Mouse (Mus musculus) adrenal gland, postnatal 36 days (tissue): ENCODE measurements around the gene Fam198a. TPM values are rescaled to one million over a fixed set of nuclear protein-coding genes. Genes with fewer than 3 reads are reported as not detected.
"Not testable (repeated sequence)": the region's sequence is repeated elsewhere in the genome, so short reads cannot be mapped to it uniquely, and the experiment has no call there.

ENCODE experiments used
- DNase-seq, 2 experiments: peaks; one replicate each; pipeline ENCODE4 v3.0.0; 2021; ENCODE audit warnings: mixed read lengths in 1 of 2
- total RNA-seq, 2 experiments: library from RNA; stranded (reverse); gene quantifications; 2 replicates each; pipeline ENCODE4 v1.2.3; 2021

Fam198a gene
- total RNA-seq, 2 experiments from 2014 or later: 1.4 to 1.5 TPM

- no peak for DNase-seq
Observed at GRCm38 (mm10) chr9:121982214-121982613, 31.4 kb downstream of the Fam198a start.

DNA sequence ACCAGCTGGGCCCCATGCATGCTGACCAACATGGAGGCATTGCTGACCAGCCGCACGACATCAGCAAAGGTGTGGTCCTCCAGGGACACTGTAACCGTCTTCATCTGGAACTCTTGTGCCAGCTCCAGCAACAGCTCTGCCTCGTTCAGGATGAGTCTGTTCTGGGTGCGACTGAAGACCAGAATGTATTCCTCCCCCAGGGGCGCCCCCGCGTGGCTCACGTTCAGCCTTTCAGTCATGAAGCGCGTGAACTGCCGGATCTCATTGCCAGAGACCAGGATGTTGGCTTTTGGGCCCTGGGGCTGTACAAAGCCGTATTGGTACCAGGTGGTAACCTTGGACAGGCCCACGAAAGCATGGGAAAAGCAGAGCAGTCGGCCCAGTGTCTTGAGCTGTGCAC lies 31.9 kb downstream of the Fam198a start:
- DNase-seq: no peak

DNA sequence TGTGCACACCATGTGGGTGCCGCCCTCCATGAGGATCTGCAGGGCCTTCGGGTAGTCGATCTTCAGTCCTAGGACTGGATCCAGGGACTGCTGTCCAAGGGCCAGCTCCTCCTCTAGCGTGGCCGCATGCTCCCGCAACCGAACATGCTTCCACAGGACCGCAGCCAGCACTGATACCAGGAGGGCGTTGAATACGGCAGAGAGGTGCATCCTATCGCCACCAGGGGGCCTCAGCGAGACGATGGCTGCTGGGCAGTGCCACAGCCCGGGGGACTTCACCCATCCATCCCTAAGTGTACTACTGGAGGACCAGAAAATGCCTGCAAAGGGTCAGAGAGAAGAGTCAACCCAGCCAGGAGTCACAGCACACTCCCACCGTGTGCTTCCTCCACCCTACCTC lies 32.7 kb downstream of the Fam198a start:
- peak; percentile 84 to 90 for DNase-seq

DNA sequence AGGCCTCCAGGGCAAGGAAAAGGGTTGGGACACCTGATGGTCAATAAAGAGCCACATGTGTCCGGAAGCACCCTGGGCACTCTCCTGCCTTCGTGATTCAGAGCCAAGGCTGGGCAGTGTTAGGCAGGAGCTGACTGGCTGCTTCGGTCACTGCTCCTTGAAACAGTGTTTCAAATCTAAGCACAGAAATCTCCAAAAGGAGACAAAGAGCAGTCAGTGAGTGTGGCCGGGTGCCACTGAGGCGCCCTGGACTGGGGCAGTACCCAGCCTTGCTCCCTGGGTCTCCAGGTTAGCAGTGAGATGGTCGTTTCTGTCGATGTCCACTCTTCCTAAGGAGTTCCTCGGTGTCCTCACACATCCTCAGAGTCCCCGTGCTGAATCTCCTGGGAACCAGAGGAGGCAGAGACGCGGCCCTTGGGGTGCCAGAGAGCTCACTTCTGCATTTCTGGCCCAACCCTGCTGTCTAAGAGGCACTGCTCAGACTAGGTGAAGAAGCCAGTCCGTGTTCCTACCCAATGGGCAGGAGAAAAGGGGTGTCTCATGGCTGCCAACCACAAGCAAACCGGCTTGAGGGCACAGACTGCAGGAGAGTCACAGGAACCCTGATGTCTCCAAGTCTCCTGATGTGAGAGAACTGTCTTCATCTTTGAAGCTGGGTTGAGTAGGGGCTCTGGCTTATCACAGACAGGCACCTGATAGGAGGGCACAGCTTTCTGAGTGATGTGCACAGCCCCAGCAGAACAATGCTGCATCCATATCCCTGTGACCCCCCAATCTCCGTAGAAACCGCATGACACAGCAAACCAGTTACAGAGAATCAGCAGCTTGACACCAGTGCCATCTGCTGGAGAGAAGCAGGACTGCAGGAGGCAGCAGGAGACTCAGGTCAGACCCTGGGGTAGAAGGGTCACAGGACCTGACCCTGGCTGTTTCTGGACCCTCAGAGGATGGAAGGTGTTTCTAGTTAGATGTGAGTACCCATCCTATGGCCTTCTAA lies 34.0 kb downstream of the Fam198a start:
- peak; percentile 73 to 77 for DNase-seq

DNA sequence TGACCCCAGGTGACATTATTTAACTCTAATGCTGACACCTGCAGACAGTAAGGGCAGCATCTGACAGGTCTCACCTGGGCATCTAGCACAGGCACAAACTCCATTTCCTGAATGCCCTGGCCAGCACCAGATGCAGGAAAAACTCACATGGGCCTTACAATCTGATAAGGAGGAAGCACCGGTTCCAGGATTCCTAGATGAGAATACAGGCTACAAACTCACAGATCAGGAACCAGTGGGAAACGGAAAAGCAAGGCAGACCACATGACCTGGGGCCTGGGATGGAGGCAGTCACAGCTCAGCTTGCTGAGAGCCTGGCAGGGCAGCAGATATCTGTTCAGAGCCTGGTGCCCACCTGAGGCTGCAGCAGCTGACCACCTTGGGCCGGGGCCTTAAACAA lies 38.1 kb downstream of the Fam198a start:
- DNase-seq: no peak

DNA sequence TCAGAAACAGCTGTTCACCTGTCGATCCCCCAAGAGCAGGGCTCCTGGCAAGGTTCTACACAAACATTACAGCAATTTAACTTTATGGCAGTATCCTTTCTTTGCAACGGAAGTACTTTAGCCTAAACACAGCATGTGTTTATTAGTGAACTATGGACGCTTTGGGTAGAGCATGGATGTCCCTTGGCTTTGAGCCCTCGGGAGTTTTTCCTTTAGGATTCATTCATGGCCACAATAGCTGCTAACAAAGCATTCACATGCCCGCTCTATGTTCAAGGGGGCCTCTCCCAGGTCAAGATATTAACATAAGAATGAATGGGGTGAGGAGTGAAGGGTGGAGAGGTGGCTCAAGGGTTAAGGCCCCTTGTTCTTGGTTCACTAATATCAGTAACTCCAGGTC lies 38.7 kb downstream of the Fam198a start:
- no peak for DNase-seq

GRCm38 (mm10) chr9:121991041-121991440 lies 40.3 kb downstream of the Fam198a start:
- DNase-seq: no peak

DNA sequence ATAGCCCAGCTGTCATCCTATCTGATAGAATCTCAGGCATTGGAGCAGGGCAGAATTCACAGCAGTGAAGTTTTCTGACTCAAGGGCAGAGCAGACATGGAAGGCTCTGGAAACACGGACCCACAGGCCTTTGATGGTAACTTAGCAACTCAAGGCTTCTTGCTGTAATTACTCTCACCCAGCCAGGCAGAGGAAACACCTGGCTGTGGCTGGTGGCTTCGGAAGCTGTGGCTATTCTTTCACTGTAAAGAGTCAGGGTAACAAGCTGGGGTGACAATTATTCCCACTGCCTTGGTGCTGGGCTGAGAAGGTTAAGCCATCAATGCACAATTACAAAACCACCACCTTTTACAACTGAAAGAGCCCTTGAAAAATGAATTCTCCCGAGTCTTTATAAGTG lies 42.3 kb downstream of the Fam198a start:
- no peak for DNase-seq

GRCm38 (mm10) chr9:121995077-121995476 lies 44.3 kb downstream of the Fam198a start:
- DNase-seq: no peak

- DNase-seq: peak; percentile 90 to 93
Observed at GRCm38 (mm10) chr9:121995508-121996131, 44.8 kb downstream of the Fam198a start.

- DNase-seq: no peak
Observed at GRCm38 (mm10) chr9:121997010-121997409, 46.2 kb downstream of the Fam198a start, which contains the start of gene Pomgnt2. Gene Pomgnt2, minus strand, starts transcription at chr9:121997110.

- no peak for DNase-seq
Observed at GRCm38 (mm10) chr9:121997978-121998377, 47.2 kb downstream of the Fam198a start.

GRCm38 (mm10) chr9:122006175-122006574 lies 55.4 kb downstream of the Fam198a start:
- no peak for DNase-seq

DNA sequence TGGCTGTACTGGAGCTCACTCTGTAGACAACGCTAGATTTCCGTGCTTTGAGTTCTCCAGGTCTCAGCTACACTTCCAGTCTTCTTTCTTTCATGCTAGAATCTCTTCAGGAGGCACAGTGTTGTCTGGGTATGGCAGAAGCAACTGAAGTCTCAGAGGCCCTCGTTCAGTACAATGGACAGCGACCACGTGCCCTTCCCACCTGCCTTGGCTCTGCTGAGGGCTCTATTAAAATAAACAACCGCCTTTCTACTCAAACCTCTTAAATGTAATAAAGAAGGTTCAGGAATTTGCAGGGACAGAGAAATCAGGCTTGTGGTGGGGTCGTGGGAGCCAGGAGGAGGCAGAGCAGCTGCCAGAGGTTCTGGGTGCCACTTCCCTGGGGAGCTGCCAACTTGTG lies 55.8 kb downstream of the Fam198a start:
- peak; percentile 63 to 76 for DNase-seq

DNA sequence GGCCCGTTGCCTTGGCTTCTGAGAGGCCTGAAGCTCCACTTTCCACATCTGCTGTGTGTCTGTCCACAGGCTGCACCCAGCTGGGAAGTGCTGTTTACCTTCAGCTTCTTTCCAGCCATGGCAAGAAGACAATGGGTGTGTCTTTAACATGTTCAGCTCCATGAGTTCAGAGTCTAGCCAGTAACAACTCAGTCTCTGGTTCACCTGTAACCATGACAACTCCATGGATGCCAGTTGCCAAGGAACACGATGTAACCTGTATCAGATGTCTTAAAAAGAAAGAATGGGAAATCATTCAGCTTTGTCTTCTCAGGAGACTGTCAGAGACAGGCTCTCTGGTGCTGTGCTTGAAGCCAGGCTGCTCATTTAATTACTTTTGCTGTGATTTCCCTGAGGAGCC lies 58.1 kb downstream of the Fam198a start:
- no peak for DNase-seq

- no peak for DNase-seq
Observed at GRCm38 (mm10) chr9:122010751-122011150, 60.0 kb downstream of the Fam198a start.

DNA sequence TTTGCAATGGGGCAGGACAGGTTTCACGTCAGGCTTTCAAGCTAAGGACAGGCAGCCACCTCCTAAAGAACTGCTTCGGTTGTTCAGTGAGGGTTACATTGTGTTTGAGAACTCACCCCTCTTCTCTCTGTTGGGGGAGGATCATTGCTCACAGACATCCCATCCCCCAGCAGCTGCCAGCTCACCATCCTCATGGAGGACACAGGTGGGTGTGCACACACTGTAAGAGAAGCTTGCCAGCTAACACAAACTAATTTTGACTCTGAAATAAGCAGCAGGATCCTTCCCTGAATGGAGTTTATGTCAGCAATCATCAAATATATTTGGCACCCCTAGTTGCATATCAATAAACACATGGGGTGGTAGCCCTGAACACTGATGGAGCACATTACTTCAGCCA lies 62.0 kb downstream of the Fam198a start:
- no peak for DNase-seq

GRCm38 (mm10) chr9:122013629-122014028 lies 62.8 kb downstream of the Fam198a start:
- DNase-seq: no peak

GRCm38 (mm10) chr9:122014241-122014667 lies 63.5 kb downstream of the Fam198a start:
- peak; percentile 83 to 88 for DNase-seq

- DNase-seq: no peak
Observed at GRCm38 (mm10) chr9:122018079-122018478, 67.3 kb downstream of the Fam198a start.

GRCm38 (mm10) chr9:122018782-122019395 lies 68.1 kb downstream of the Fam198a start:
- peak; percentile 63 to 85 for DNase-seq

DNA sequence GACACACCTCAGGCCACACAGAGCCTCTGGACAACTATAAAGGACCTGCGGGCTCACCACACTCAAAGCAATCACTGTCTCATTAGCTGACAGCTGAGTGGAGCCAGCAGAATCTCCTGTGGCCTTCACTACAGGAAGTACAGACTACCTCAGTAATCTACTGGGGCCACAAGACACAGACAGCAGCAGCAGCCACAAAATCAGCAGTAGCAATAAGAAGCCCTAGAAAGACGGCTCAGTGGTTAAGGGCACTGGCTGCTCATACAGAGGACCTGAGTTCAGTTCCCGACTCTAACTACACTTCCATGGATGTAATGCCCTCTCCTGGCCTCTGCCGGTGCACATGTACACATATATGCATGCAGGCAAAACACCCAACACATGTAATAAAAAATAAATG lies 69.5 kb downstream of the Fam198a start:
- no peak for DNase-seq

GRCm38 (mm10) chr9:122021171-122021570 lies 70.4 kb downstream of the Fam198a start:
- not testable (repeated sequence) for DNase-seq
